Mouse (Mus musculus): Measurements from ENCODE around the gene Itga10. TPM values are rescaled to one million over a fixed set of nuclear protein-coding genes. Genes with fewer than 3 reads are reported as not detected.
"Not testable (repeated sequence)": the region's sequence is repeated elsewhere in the genome, so short reads cannot be mapped to it uniquely, and the experiment has no call there.

Gene Itga10
- polyA plus RNA-seq, 1 experiment = 1.1 TPM

DNA sequence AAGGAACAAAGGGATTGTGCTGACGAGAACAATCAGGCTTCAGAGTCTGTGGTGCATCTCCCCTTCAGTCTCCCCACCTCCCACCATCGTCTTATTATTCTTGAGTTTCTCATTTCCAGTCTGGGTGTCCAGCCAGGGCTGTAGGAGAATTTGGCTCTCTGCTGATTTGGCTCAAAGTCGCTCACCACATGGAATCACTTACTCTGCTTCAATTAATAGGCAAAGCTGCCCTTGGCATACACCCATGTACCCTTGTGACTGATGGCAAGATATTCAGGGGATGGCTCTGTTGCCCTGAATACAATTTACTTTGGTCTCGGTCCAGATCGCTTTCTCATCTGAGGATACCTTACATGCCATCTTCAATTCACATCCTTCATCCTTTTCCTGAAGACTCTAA is 42.1 kb upstream of the Itga10 start:
- Histone ChIP-seq H3K27me3 (ENCODE audit: control insufficient read depth, insufficient read depth, low read length) (peaks cover 9% of the 10 kb centered on the region), H3K36me3 (ENCODE audit: control insufficient read depth, insufficient read depth, low read length) (no peaks in the 10 kb centered on the region), H3K4me1 (ENCODE audit: control insufficient read depth, insufficient read depth, insufficient read length) (no peaks in the 10 kb centered on the region; the same call in 1 of the 2 replicates), H3K27ac (ENCODE audit: insufficient read depth, low read length) (no peak overlapping the region), H3K4me3 (ENCODE audit: extremely low read depth, insufficient read depth, insufficient read length) (no peak overlapping the region)
- no peak for TF ChIP-seq CTCF (IDR thresholded peaks at IDR 0.05; ENCODE audit: extremely low read depth, insufficient read depth, insufficient read length, insufficient replicate concordance)
- no peak for DNase-seq (ENCODE audit: low read depth in 1 of 2, low spot score in 2 of 2)
- whole genome bisulfite sequencing = 88% methylated on average over 5 of the region's 5 CpGs

DNA sequence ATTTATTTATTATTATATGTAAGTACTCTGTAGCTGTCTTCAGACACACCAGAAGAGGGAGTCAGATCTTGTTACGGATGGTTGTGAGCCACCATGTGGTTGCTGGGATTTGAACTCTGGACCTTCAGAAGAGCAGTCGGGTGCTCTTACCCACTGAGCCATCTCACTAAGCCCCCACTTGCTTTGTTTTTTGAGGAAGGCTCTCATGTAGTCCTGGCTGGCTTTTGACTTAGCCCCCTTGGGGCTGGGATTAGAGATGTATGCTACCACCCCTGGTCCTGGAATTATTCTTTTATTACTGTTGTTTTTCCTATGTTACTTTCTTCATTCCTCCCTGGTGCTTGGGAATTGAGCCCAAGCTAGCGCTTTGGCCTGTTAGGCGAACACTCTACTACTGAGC is 39.4 kb upstream of the Itga10 start:
- H3K4me1 ChIP-seq (ENCODE audit: control insufficient read depth, insufficient read depth, insufficient read length); H3K27ac ChIP-seq (ENCODE audit: insufficient read depth, low read length); DNase-seq (ENCODE audit: low read depth in 1 of 2, low spot score in 2 of 2); H3K36me3 ChIP-seq (ENCODE audit: control insufficient read depth, insufficient read depth, low read length); H3K27me3 ChIP-seq (ENCODE audit: control insufficient read depth, insufficient read depth, low read length); H3K4me3 ChIP-seq (ENCODE audit: extremely low read depth, insufficient read depth, insufficient read length): not testable (repeated sequence)
- WGBS = 89% methylated on average over 4 of the region's 4 CpGs

DNA sequence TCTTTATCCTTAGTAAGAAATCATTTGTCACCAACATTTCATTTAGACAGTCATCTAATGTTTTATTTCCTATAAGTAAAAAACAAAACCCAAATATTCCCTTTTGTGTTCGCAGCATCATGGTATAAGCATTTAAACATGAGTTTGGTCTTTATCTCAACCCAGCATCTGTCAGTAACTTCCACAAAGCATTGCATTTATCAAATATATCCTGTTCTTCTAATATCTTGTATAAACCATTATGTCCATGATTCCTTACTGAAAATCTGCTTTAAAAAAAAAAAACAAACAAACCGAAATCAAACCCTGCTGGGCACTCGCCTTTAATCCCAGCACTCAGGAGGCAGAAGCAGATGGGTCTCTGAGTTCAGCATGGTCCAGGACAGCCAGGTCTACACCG is 38.8 kb upstream of the Itga10 start:
- 91% methylated on average over 4 of the region's 4 CpGs for WGBS
- TF ChIP-seq CTCF (IDR thresholded peaks at IDR 0.05; ENCODE audit: extremely low read depth, insufficient read depth, insufficient read length, insufficient replicate concordance) (no peak), POLR2A (IDR thresholded peaks at IDR 0.05; ENCODE audit: low read depth, low read length) (no peak)
- DNase-seq (ENCODE audit: low read depth in 1 of 2, low spot score in 2 of 2) = no peak
- H3K27ac ChIP-seq (ENCODE audit: insufficient read depth, low read length) = no peak overlapping the region
- no peak overlapping the region for H3K4me3 ChIP-seq (ENCODE audit: extremely low read depth, insufficient read depth, insufficient read length)
- H3K4me1 ChIP-seq (ENCODE audit: control insufficient read depth, insufficient read depth, insufficient read length) = no peaks in the 10 kb centered on the region
- no peaks in the 10 kb centered on the region for H3K27me3 ChIP-seq (ENCODE audit: control insufficient read depth, insufficient read depth, low read length)
- H3K36me3 ChIP-seq (ENCODE audit: control insufficient read depth, insufficient read depth, low read length) = no peaks in the 10 kb centered on the region

GRCm38 (mm10) chr3:96617941-96618340 is 27.4 kb upstream of the Itga10 start:
- 95% methylated on average over 3 of the region's 3 CpGs for WGBS
- H3K4me1 ChIP-seq (ENCODE audit: control insufficient read depth, insufficient read depth, insufficient read length) = no peaks in the 10 kb centered on the region
- TF ChIP-seq CTCF (IDR thresholded peaks at IDR 0.05; ENCODE audit: extremely low read depth, insufficient read depth, insufficient read length, insufficient replicate concordance) (no peak), POLR2A (IDR thresholded peaks at IDR 0.05; ENCODE audit: low read depth, low read length) (no peak)
- H3K36me3 ChIP-seq (ENCODE audit: control insufficient read depth, insufficient read depth, low read length) = no peaks in the 10 kb centered on the region; the same call in 1 of the 2 replicates
- no peak for DNase-seq (ENCODE audit: low read depth in 1 of 2, low spot score in 2 of 2)
- no peak overlapping the region for H3K27ac ChIP-seq (ENCODE audit: insufficient read depth, low read length)
- H3K27me3 ChIP-seq (ENCODE audit: control insufficient read depth, insufficient read depth, low read length) = no peaks in the 10 kb centered on the region
- no peak overlapping the region for H3K4me3 ChIP-seq (ENCODE audit: extremely low read depth, insufficient read depth, insufficient read length)

DNA sequence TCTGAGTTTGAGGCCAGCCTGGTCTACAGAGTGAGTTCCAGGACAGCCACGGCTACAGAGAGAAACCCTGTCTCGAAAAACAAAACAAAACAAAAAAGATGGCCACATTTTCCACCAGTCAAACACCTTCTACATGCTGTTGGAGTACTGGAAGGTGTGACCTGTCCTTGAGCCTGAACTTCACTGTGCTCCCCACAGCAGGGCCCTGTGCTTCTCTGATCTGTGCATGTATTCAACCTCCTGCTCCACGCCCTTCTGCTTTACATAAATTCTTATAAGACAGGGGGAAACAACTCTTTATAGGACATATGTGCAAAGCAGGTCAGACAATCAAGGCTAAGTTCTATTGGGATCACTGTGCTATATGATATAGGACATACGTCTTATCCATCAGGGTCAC is 22.2 kb upstream of the Itga10 start:
- TF ChIP-seq POLR2A (IDR thresholded peaks at IDR 0.05; ENCODE audit: low read depth, low read length) (no peak), CTCF (IDR thresholded peaks at IDR 0.05; ENCODE audit: extremely low read depth, insufficient read depth, insufficient read length, insufficient replicate concordance) (no peak)
- no peak for DNase-seq (ENCODE audit: low read depth in 1 of 2, low spot score in 2 of 2)
- Histone ChIP-seq H3K36me3 (ENCODE audit: control insufficient read depth, insufficient read depth, low read length) (peaks cover 1% of the 10 kb centered on the region), H3K4me1 (ENCODE audit: control insufficient read depth, insufficient read depth, insufficient read length) (no peaks in the 10 kb centered on the region), H3K27me3 (ENCODE audit: control insufficient read depth, insufficient read depth, low read length) (no peaks in the 10 kb centered on the region), H3K4me3 (ENCODE audit: extremely low read depth, insufficient read depth, insufficient read length) (no peak overlapping the region), H3K27ac (ENCODE audit: insufficient read depth, low read length) (no peak overlapping the region)
- 95% methylated on average over 4 of the region's 4 CpGs for WGBS

- H3K36me3 ChIP-seq (ENCODE audit: control insufficient read depth, insufficient read depth, low read length) = peaks cover 3% of the 10 kb centered on the region; the same call in 1 of the 2 replicates
- peak within 1 kb of the TSS; percentile 100 for H3K4me3 ChIP-seq (ENCODE audit: extremely low read depth, insufficient read depth, insufficient read length)
- TF ChIP-seq CTCF (IDR thresholded peaks at IDR 0.05; ENCODE audit: extremely low read depth, insufficient read depth, insufficient read length, insufficient replicate concordance) (no peak), POLR2A (IDR thresholded peaks at IDR 0.05; ENCODE audit: low read depth, low read length) (peak; percentile 51)
- H3K27ac ChIP-seq (ENCODE audit: insufficient read depth, low read length) = peak within 1 kb of the TSS; percentile 81
- WGBS = 1% methylated on average over 48 of the region's 48 CpGs
- peaks cover 2% of the 10 kb centered on the region; the same call in 1 of the 2 replicates for H3K4me1 ChIP-seq (ENCODE audit: control insufficient read depth, insufficient read depth, insufficient read length)
- DNase-seq (ENCODE audit: low read depth in 1 of 2, low spot score in 2 of 2) = peak; percentile 93 to 96
- no peaks in the 10 kb centered on the region for H3K27me3 ChIP-seq (ENCODE audit: control insufficient read depth, insufficient read depth, low read length)
Observed at GRCm38 (mm10) chr3:96629729-96630600, 15.4 kb upstream of the Itga10 start, which contains the start of gene Rbm8a. Gene Rbm8a (plus strand): TSS chr3:96629933.

DNA sequence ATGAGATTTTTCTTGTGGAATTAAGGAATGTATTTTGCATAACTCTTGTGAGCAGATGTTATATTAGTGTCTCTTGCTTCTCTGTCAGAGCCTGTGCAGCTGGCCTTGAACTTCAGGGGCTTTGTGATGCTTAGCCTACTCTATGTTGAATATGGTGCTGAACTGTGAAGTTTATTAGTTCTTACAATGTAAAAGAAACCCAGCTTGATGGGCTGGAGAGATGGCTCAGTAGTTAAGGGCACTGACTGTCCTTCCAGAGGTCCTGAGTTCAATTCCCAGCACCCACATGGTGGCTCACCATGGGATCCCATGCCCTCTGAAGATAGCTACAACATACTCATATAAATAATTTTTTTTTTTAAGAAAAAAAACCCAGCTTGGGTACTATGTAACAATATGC is 13.3 kb upstream of the Itga10 start:
- peaks cover 3% of the 10 kb centered on the region; the same call in 1 of the 2 replicates for H3K36me3 ChIP-seq (ENCODE audit: control insufficient read depth, insufficient read depth, low read length)
- no peak for TF ChIP-seq POLR2A (IDR thresholded peaks at IDR 0.05; ENCODE audit: low read depth, low read length)
- no peak for TF ChIP-seq CTCF (IDR thresholded peaks at IDR 0.05; ENCODE audit: extremely low read depth, insufficient read depth, insufficient read length, insufficient replicate concordance)
- no peak overlapping the region for H3K27ac ChIP-seq (ENCODE audit: insufficient read depth, low read length)
- H3K4me3 ChIP-seq (ENCODE audit: extremely low read depth, insufficient read depth, insufficient read length) = no peak overlapping the region
- no peak for DNase-seq (ENCODE audit: low read depth in 1 of 2, low spot score in 2 of 2)
- H3K4me1 ChIP-seq (ENCODE audit: control insufficient read depth, insufficient read depth, insufficient read length) = peaks cover 2% of the 10 kb centered on the region; the same call in 1 of the 2 replicates
- no peaks in the 10 kb centered on the region for H3K27me3 ChIP-seq (ENCODE audit: control insufficient read depth, insufficient read depth, low read length)
